Mouse (Mus musculus) intestine, postnatal 0 days (tissue): Measurements from ENCODE around the gene Fgfr2. TPM values are rescaled to one million over a fixed set of nuclear protein-coding genes. Genes with fewer than 3 reads are reported as not detected.

Source experiments
- ATAC-seq: fragments of 200-750 bp; cut with Nextera tagmentation; 2 replicates; pipeline ENCODE4 v1.8.0; 2017; ENCODE audit warnings: mild to moderate bottlenecking, moderate TSS enrichment, moderate library complexity
- H3K27ac ChIP-seq: fragments of 300-500 bp; sonication (generic); 2 replicates; pipeline ENCODE4 v1.5.1; 2014; ENCODE audit warnings: mild to moderate bottlenecking, low read depth, low read length, moderate library complexity
- H3K27me3 ChIP-seq: fragments of 300-500 bp; sonication (generic); replicated peaks from 2 replicates; pipeline ENCODE4 v1.6.1; 2014; ENCODE audit warnings: low read length, mixed read lengths; ENCODE audit not compliant: control insufficient read depth, insufficient read depth
- H3K36me3 ChIP-seq: fragments of 300-500 bp; sonication (generic); 2 replicates; pipeline ENCODE4 v1.6.1; 2014; ENCODE audit warnings: mild to moderate bottlenecking, moderate library complexity; ENCODE audit not compliant: control insufficient read depth, insufficient read depth
- H3K4me1 ChIP-seq: fragments of 300-500 bp; sonication (generic); replicated peaks from 2 replicates; pipeline ENCODE4 v1.6.1; 2014; ENCODE audit warnings: antibody characterized with exemption, low read length, mixed read lengths; ENCODE audit not compliant: control insufficient read depth, insufficient read depth
- H3K4me2 ChIP-seq: fragments of 300-500 bp; sonication (generic); replicated peaks from 2 replicates; pipeline ENCODE4 v1.6.1; 2014; ENCODE audit warnings: low read depth, mild to moderate bottlenecking, moderate library complexity
- H3K4me3 ChIP-seq: fragments of 300-500 bp; sonication (generic); 2 replicates; pipeline ENCODE4 v1.5.1; 2014; ENCODE audit warnings: low read depth, low read length
- H3K9ac ChIP-seq: fragments of 300-500 bp; sonication (generic); 2 replicates; pipeline ENCODE4 v1.6.1; 2014; ENCODE audit warnings: mild to moderate bottlenecking, low read depth, low read length
- H3K9me3 ChIP-seq: fragments of 300-500 bp; sonication (generic); 2 replicates; pipeline ENCODE4 v1.6.1; 2016; ENCODE audit warnings: mixed run types; ENCODE audit not compliant: control insufficient read depth
- CTCF ChIP-seq: sonication (generic); IDR thresholded peaks from 2 replicates; pipeline ENCODE4 v1.5.1; 2016; ENCODE audit warnings: low read depth, mild to moderate bottlenecking, control low read depth, antibody characterized with exemption, moderate library complexity
- WGBS: fragments of 180-500 bp; shearing (Covaris S2); extraction: QIAGEN DNeasy Blood & Tissue Kit; methylation state at CpG from one replicate; pipeline ENCODE4 v1.1.7; 2014; 5-methylcytosine and 5-hydroxymethylcytosine counted together
- polyA plus RNA-seq: library from polyadenylated mRNA; unstranded; fragments of >200 nt; fragmentation: Nextera tagmentation; extraction: Ambion mirVana; gene quantifications from 2 replicates; pipeline ENCODE4 v1.2.1, GENCODE M21; 2015

Gene Fgfr2
- polyA plus RNA-seq, 1 experiment from 2014 or later, result 29.5 TPM

DNA sequence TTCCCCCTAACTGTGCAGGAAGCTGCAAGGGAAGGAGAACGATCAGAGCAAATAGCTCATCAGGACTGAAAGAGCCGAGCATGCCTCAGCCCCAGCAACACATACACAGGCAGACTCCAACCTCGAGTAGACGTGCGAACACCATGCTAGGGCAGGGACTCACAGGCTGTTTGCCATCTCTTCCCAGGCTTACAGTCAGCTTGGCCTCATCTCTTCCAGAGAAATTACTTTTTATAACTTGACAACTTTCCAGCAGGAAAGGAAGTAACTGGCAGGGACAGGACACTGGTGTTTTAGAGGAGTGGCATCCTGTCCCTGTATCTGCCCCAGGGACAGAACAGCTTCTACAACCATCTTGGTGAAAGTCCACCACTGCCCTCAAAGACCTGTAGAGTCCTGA, 879.9 kb downstream of the Fgfr2 start:
- Histone ChIP-seq H3K9ac (no peak overlapping the region), H3K4me2 (no peak overlapping the region), H3K4me3 (no peak overlapping the region), H3K4me1 (no peaks in the 10 kb centered on the region), H3K36me3 (peaks cover 7% of the 10 kb centered on the region; the same call in 1 of the 2 replicates), H3K27me3 (no peaks in the 10 kb centered on the region), H3K27ac (0 out of 2 replicates have a peak overlapping the region, but pooled peaks have one; percentile 24), H3K9me3 (no peaks in the 10 kb centered on the region)
- ATAC-seq, result no peak
- 69% methylated on average over 5 of the region's 5 CpGs for WGBS
- no peak for TF ChIP-seq CTCF

DNA sequence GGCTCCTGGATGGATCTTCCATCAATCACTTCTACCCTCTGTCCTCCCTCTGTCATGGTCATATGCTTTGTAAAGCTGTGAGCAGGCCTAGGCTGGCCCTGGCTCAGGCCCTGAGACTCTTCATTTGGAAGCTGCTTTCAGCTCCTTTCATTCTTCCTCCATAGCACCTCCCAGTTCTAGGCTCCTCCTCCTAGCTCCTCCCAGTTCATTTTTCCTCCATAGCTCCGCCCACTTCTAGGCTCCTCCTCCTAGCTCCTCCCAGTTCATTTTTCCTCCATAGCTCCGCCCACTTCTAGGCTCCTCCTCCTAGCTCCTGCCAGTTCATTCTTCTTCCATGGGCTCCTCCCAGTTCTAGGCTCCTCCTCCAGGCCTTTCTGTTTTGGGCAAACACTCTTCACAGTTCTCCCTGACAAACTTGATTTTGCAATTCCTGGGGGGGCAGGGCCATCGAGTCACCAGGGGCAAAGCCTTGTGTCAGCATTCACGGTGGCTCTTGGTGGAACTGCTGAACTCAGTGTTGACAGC, 880.5 kb downstream of the Fgfr2 start:
- Histone ChIP-seq H3K36me3 (peaks cover 10% of the 10 kb centered on the region), H3K9me3 (no peaks in the 10 kb centered on the region), H3K4me3 (no peak overlapping the region), H3K4me1 (no peaks in the 10 kb centered on the region), H3K9ac (no peak overlapping the region), H3K27ac (no peak overlapping the region; the same call in 1 of the 2 replicates), H3K27me3 (no peaks in the 10 kb centered on the region), H3K4me2 (no peak overlapping the region)
- ATAC-seq, result peak; percentile 55
- TF ChIP-seq CTCF, result no peak
- whole genome bisulfite sequencing, result 40% methylated on average over 4 of the region's 4 CpGs

DNA sequence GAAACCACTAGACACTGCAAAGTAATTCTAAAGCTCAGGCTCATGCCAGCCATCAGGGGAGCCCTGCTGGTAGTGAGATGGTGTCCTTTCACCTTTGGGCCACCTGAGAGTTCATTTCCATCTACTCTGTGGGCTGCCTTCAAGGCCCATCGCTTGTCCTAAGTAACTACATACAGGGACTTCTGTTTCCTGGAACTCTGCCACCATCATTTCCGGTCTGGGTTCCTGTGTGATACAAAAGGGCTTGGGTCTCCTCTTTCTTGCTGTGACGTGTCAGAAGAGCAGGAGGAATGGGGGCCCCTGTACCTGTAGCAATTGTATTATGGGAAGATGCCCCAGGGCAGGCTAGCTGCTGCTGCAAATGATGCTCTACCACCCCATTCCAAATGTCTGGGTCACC, 884.2 kb downstream of the Fgfr2 start:
- H3K4me2 ChIP-seq, result no peak overlapping the region
- H3K27ac ChIP-seq, result no peak overlapping the region
- no peak overlapping the region for H3K9ac ChIP-seq
- no peak for TF ChIP-seq CTCF
- H3K36me3 ChIP-seq, result peaks cover 12% of the 10 kb centered on the region
- ATAC-seq, result no peak
- H3K4me1 ChIP-seq, result no peaks in the 10 kb centered on the region
- no peak overlapping the region for H3K4me3 ChIP-seq
- no peaks in the 10 kb centered on the region for H3K27me3 ChIP-seq
- no peaks in the 10 kb centered on the region for H3K9me3 ChIP-seq
- 78% methylated on average over 3 of the region's 3 CpGs for WGBS

DNA sequence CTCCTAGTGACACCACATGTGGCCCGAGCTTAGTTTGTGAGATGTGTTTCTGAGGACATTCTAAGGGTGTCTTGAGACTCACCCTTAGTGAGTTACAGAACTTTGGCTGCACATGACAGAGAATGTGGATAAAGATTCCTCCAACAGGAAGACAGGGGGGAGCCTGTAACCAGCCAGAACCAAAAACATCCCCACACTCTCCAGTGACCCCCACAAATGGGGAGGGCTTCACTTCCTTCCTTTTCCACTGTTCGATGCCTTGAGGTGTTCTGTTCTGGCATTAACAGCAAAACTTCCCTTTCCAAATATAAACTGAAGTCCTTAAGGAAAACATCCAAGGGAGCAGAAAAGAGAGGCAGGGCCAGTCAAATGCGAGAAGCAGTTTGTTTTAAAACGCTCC, 886.0 kb downstream of the Fgfr2 start:
- Histone ChIP-seq H3K9ac (no peak overlapping the region), H3K27me3 (no peaks in the 10 kb centered on the region), H3K4me1 (no peaks in the 10 kb centered on the region), H3K4me3 (no peak overlapping the region), H3K27ac (no peak overlapping the region), H3K9me3 (no peaks in the 10 kb centered on the region), H3K4me2 (no peak overlapping the region), H3K36me3 (peaks cover 12% of the 10 kb centered on the region)
- no peak for TF ChIP-seq CTCF
- 58% methylated on average over 4 of the region's 4 CpGs for WGBS
- ATAC-seq, result no peak

DNA sequence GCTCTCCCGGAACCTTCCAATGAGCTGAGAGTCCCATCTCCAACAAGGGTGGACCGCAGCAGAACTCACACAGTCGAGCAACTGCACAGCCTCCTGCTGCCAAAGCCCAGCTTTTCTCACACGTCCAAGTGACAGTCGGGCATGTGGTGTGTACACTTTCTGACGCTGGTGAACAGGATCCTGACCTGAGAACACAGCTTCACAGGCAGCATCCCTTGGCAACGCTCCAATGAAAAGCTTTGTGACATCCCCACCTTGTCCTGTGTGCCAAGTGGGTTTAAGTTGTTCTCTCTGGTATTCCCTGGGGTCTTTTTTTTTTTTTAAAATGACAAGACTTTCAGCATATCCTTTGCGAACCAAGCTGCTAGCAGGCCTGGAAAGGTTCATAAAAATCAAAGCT, 886.4 kb downstream of the Fgfr2 start:
- peaks cover 9% of the 10 kb centered on the region for H3K36me3 ChIP-seq
- H3K27ac ChIP-seq, result no peak overlapping the region
- no peak overlapping the region for H3K4me3 ChIP-seq
- no peak for TF ChIP-seq CTCF
- no peak overlapping the region for H3K4me2 ChIP-seq
- no peak for ATAC-seq
- 71% methylated on average over 8 of the region's 8 CpGs for WGBS
- H3K4me1 ChIP-seq, result no peaks in the 10 kb centered on the region
- H3K9ac ChIP-seq, result no peak overlapping the region
- H3K27me3 ChIP-seq, result no peaks in the 10 kb centered on the region
- no peaks in the 10 kb centered on the region for H3K9me3 ChIP-seq

DNA sequence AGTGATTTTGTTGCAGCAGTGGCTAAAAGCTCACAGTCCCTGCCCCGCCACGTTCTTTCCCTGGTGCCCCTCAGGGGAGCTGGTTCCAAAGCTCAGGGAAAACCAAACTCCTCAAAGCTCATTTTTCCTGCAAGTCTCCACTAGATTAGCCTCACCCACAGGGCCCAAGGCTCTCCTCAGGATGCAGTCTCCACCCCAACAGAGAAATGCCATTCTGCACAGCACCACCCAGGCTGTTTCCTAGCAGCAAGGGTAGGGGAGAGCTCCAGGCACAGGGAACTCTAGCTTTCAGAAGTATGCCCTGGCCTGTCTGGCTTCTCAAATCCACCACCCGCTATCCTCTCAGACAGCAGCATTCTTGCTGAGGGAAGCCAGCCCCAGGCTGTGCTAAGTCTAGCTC, 888.9 kb downstream of the Fgfr2 start:
- WGBS, result 69% methylated on average over 3 of the region's 3 CpGs
- no peak overlapping the region for H3K4me2 ChIP-seq
- no peak overlapping the region for H3K4me3 ChIP-seq
- peaks cover 9% of the 10 kb centered on the region for H3K36me3 ChIP-seq
- H3K4me1 ChIP-seq, result no peaks in the 10 kb centered on the region
- no peaks in the 10 kb centered on the region for H3K9me3 ChIP-seq
- no peaks in the 10 kb centered on the region for H3K27me3 ChIP-seq
- no peak overlapping the region for H3K27ac ChIP-seq
- H3K9ac ChIP-seq, result no peak overlapping the region
- no peak for TF ChIP-seq CTCF
- ATAC-seq, result no peak

DNA sequence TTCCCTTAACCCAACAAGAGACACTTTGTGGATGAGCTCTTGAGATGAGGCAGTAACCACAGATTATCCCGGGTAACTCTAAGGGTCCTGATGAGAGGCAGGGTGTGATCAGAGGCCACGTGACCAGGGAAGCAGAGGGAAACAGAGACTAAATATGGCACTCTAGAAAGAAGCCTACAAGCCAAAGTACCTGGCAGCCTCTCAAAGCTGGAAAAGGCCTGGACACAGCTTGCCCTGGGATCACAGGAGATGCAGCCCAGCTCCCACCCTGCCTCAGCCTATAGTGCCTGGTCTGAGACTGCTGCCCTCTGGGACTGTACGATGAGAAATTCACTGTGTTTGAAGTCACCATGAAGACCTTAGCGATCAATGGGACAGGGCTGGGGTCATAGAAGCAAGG, 889.4 kb downstream of the Fgfr2 start:
- Histone ChIP-seq H3K4me1 (no peaks in the 10 kb centered on the region), H3K27ac (no peak overlapping the region), H3K9me3 (no peaks in the 10 kb centered on the region), H3K4me3 (no peak overlapping the region), H3K4me2 (no peak overlapping the region), H3K9ac (no peak overlapping the region), H3K27me3 (no peaks in the 10 kb centered on the region), H3K36me3 (peaks cover 9% of the 10 kb centered on the region)
- no peak for TF ChIP-seq CTCF
- WGBS, result 75% methylated on average over 4 of the region's 4 CpGs
- no peak for ATAC-seq
